ENCODE assay signal across 15 mouse cellular contexts in genomic region chr1:162015247-162015862, GRCm38 (mm10). TPM values are rescaled to one million over a fixed set of nuclear protein-coding genes. Genes with fewer than 3 reads are reported as not detected.
DNase-seq lines count a peak whose midpoint lies in the region; ATAC-seq and TF ChIP-seq lines count a peak whose summit lies in the region.
"Had no signal": no experiment of that assay in that cellular context is flagged by ENCODE, and none has a peak within 500 bp of the region (broad histone marks: within the 10 kb centered on the region; RNA-seq: fewer than 3 reads in every experiment).

No protein-coding gene starts in this region.

- H3K36me3 ChIP-seq in heart, embryonic 15.5 days = no peaks in the 10 kb centered on the region
- no peaks in the 10 kb centered on the region; the same call in 1 of the 2 replicates for H3K36me3 ChIP-seq in heart, adult 2 months (ENCODE audit: control insufficient read depth, insufficient read depth, low read length)
- no peaks in the 10 kb centered on the region for H3K36me3 ChIP-seq in lung, embryonic 15.5 days
- no peaks in the 10 kb centered on the region for H3K36me3 ChIP-seq in embryonic facial prominence, embryonic 12.5 days
- no peaks in the 10 kb centered on the region for H3K36me3 ChIP-seq in limb, embryonic 15.5 days
- H3K36me3 ChIP-seq in midbrain, embryonic 16.5 days (ENCODE audit: control insufficient read depth, insufficient read depth, low read length) = peaks cover 3% of the 10 kb centered on the region; the same call in 1 of the 2 replicates

- H3K4me2 ChIP-seq in heart, embryonic 15.5 days = no peak overlapping the region
- no peak overlapping the region for H3K4me2 ChIP-seq in lung, embryonic 15.5 days
- no peak overlapping the region for H3K4me2 ChIP-seq in embryonic facial prominence, embryonic 12.5 days (replicated peaks)
- no peak overlapping the region for H3K4me2 ChIP-seq in limb, embryonic 15.5 days
- no peak overlapping the region for H3K4me2 ChIP-seq in midbrain, embryonic 16.5 days (ENCODE audit: low read length)

- no peaks in the 10 kb centered on the region for H3K79me2 ChIP-seq in heart, adult 2 months (replicated peaks; ENCODE audit: control insufficient read depth, insufficient read depth, low read length)

- intact Hi-C loops in heart, adult 2 months (cut with DNase I) = no loop called here
- intact Hi-C loops in left cerebral cortex, postnatal 25 days (cut with DNase I) = no loop called here

- TF ChIP-seq POLR2A in heart, adult 2 months (IDR thresholded peaks at IDR 0.05; ENCODE audit: insufficient read depth, low read depth, low read length) = no peak

- no peak overlapping the region for H3K4me3 ChIP-seq in heart, embryonic 15.5 days
- no peak overlapping the region for H3K4me3 ChIP-seq in heart, adult 2 months
- no peak overlapping the region for H3K4me3 ChIP-seq in lung, embryonic 15.5 days
- H3K4me3 ChIP-seq in embryonic facial prominence, embryonic 12.5 days = no peak overlapping the region
- no peak overlapping the region for H3K4me3 ChIP-seq in limb, embryonic 15.5 days
- H3K4me3 ChIP-seq in midbrain, embryonic 16.5 days (ENCODE audit: low read depth, low read length) = no peak overlapping the region

- no peak for TF ChIP-seq EP300 in heart, adult 2 months (IDR thresholded peaks at IDR 0.05; ENCODE audit: insufficient read depth, low read depth, low read length)

- no peaks in the 10 kb centered on the region for H3K9me3 ChIP-seq in heart, embryonic 15.5 days (replicated peaks)
- no peaks in the 10 kb centered on the region for H3K9me3 ChIP-seq in lung, embryonic 15.5 days
- H3K9me3 ChIP-seq in embryonic facial prominence, embryonic 12.5 days = no peaks in the 10 kb centered on the region
- H3K9me3 ChIP-seq in limb, embryonic 15.5 days = no peaks in the 10 kb centered on the region
- H3K9me3 ChIP-seq in midbrain, embryonic 16.5 days (replicated peaks; ENCODE audit: control insufficient read depth, low read length, poor library complexity, severe bottlenecking) = no peaks in the 10 kb centered on the region

- TF ChIP-seq CTCF in heart, adult 2 months (IDR thresholded peaks at IDR 0.05) = no peak

- 54% methylated on average over 8 of the region's 8 CpGs for WGBS in heart, embryonic 15.5 days
- 72% methylated on average over 8 of the region's 8 CpGs for WGBS in heart, adult 2 months
- WGBS in lung, embryonic 15.5 days = 20% methylated on average over 8 of the region's 8 CpGs
- WGBS in embryonic facial prominence, embryonic 12.5 days = 29% methylated on average over 8 of the region's 8 CpGs
- 16% methylated on average over 8 of the region's 8 CpGs for WGBS in limb, embryonic 15.5 days
- WGBS in midbrain, embryonic 16.5 days = 70% methylated on average over 8 of the region's 8 CpGs

- no peaks in the 10 kb centered on the region for H3K27me3 ChIP-seq in heart, embryonic 15.5 days
- no peaks in the 10 kb centered on the region for H3K27me3 ChIP-seq in heart, adult 2 months (ENCODE audit: control insufficient read depth, insufficient read depth, low read length)
- no peaks in the 10 kb centered on the region for H3K27me3 ChIP-seq in lung, embryonic 15.5 days
- H3K27me3 ChIP-seq in embryonic facial prominence, embryonic 12.5 days = no peaks in the 10 kb centered on the region
- no peaks in the 10 kb centered on the region for H3K27me3 ChIP-seq in limb, embryonic 15.5 days
- no peaks in the 10 kb centered on the region for H3K27me3 ChIP-seq in midbrain, embryonic 16.5 days (ENCODE audit: control insufficient read depth, insufficient read depth, low read depth, low read length)

- H3K4me1 ChIP-seq in heart, embryonic 15.5 days (replicated peaks) = peaks cover 29% of the 10 kb centered on the region
- no peaks in the 10 kb centered on the region for H3K4me1 ChIP-seq in heart, adult 2 months (ENCODE audit: control insufficient read depth, insufficient read depth, low read length)
- peaks cover 68% of the 10 kb centered on the region for H3K4me1 ChIP-seq in lung, embryonic 15.5 days
- peaks cover 55% of the 10 kb centered on the region for H3K4me1 ChIP-seq in embryonic facial prominence, embryonic 12.5 days
- H3K4me1 ChIP-seq in limb, embryonic 15.5 days = peaks cover 56% of the 10 kb centered on the region
- H3K4me1 ChIP-seq in midbrain, embryonic 16.5 days (ENCODE audit: control insufficient read depth, insufficient read depth, low read length) = no peaks in the 10 kb centered on the region

- peak overlapping the region; percentile 35; the same call in 1 of the 2 replicates for H3K27ac ChIP-seq in heart, embryonic 15.5 days
- no peak overlapping the region for H3K27ac ChIP-seq in heart, adult 2 months
- H3K27ac ChIP-seq in lung, embryonic 15.5 days = peak overlapping the region; percentile 76
- peak overlapping the region; percentile 98 for H3K27ac ChIP-seq in embryonic facial prominence, embryonic 12.5 days
- peak overlapping the region; percentile 94 for H3K27ac ChIP-seq in limb, embryonic 15.5 days
- no peak overlapping the region for H3K27ac ChIP-seq in midbrain, embryonic 16.5 days (ENCODE audit: low read length)

- no peak for ATAC-seq in heart, embryonic 15.5 days (replicated peaks; ENCODE audit: insufficient number of reproducible peaks, insufficient read depth, low FRiP score, low read depth)
- peak; percentile 35; the same call in 1 of the 2 replicates for ATAC-seq in lung, embryonic 15.5 days (ENCODE audit: borderline replicate concordance, extremely low read depth, low FRiP score, low TSS enrichment)
- no peak for ATAC-seq in embryonic facial prominence, embryonic 12.5 days (ENCODE audit: insufficient number of reproducible peaks, insufficient read depth, low FRiP score, low TSS enrichment)
- ATAC-seq in limb, embryonic 15.5 days (ENCODE audit: insufficient number of reproducible peaks, low FRiP score, low TSS enrichment, low read depth) = peak; percentile 76; the same call in 1 of the 2 replicates
- ATAC-seq in midbrain, embryonic 16.5 days = no peak

- DNase-seq in heart, adult 2 months = no peak
- no peak for DNase-seq in lung, postnatal 36 days
- DNase-seq in left cerebral cortex, postnatal 25 days (ENCODE audit: low spot score in 2 of 2) = no peak
- DNase-seq: adrenal gland, adult 8-10 months; left cerebral cortex, postnatal 4 days; retina, postnatal 1 day; thymus, postnatal 14 days had no signal

- H3K9ac ChIP-seq in heart, embryonic 15.5 days = no peak overlapping the region
- no peak overlapping the region for H3K9ac ChIP-seq in heart, adult 2 months (ENCODE audit: low read depth, low read length)
- no peak overlapping the region for H3K9ac ChIP-seq in lung, embryonic 15.5 days
- H3K9ac ChIP-seq in embryonic facial prominence, embryonic 12.5 days = no peak overlapping the region
- H3K9ac ChIP-seq in limb, embryonic 15.5 days = no peak overlapping the region
- H3K9ac ChIP-seq in midbrain, embryonic 16.5 days (ENCODE audit: low read depth, low read length) = no peak overlapping the region

RNA-seq across cellular contexts. Expression of gene 4930558K02Rik, which starts 35.9 kb away (rescaled TPM):
- polyA plus RNA-seq in heart, embryonic 15.5 days (2015; fragmentation: Nextera tagmentation; extraction: Ambion mirVana) = not detected in 2 replicates
- total RNA-seq in heart, adult 2 months (2021) = not detected
- polyA plus RNA-seq in heart, adult 2 months (2012; rRNA removed) = not detected in 2 replicates
- not detected in 2 replicates for polyA plus RNA-seq in lung, embryonic 15.5 days (2015; fragmentation: Nextera tagmentation; extraction: Ambion mirVana)
- not detected in 2 replicates for polyA plus RNA-seq in embryonic facial prominence, embryonic 12.5 days (2016; fragmentation: Nextera tagmentation; extraction: Ambion mirVana)
- polyA plus RNA-seq in limb, embryonic 15.5 days (2015; fragmentation: Nextera tagmentation; extraction: Ambion mirVana) = not detected in 2 replicates
- total RNA-seq in left cerebral cortex, postnatal 25 days (2021) = not detected
- polyA plus RNA-seq in midbrain, embryonic 16.5 days (2015; fragmentation: Nextera tagmentation; extraction: Ambion mirVana) = 0.19 TPM in 1 of 2 replicates, not detected in the other
- total RNA-seq: adrenal gland, adult 8-10 months; common myeloid progenitor, adult 5-6 weeks; heart, postnatal 25 days; left cerebral cortex, postnatal 4 days had no signal
- polyA plus RNA-seq: spleen, adult 2 months had no signal

RNA-seq across cellular contexts. Expression of gene Pigc, which starts 46.4 kb away (rescaled TPM):
- 25.4 and 29.3 TPM in 2 replicates for polyA plus RNA-seq in heart, embryonic 15.5 days (2015; fragmentation: Nextera tagmentation; extraction: Ambion mirVana)
- 10 to 100 TPM; 11.3 to 11.5 TPM for total RNA-seq in heart, adult 2 months (2021)
- polyA plus RNA-seq in heart, adult 2 months (2012; rRNA removed) = 11.6 and 19.7 TPM in 2 replicates
- polyA plus RNA-seq in lung, embryonic 15.5 days (2015; fragmentation: Nextera tagmentation; extraction: Ambion mirVana) = 35.7 and 36.4 TPM in 2 replicates
- polyA plus RNA-seq in embryonic facial prominence, embryonic 12.5 days (2016; fragmentation: Nextera tagmentation; extraction: Ambion mirVana) = 44.1 and 48.3 TPM in 2 replicates
- polyA plus RNA-seq in limb, embryonic 15.5 days (2015; fragmentation: Nextera tagmentation; extraction: Ambion mirVana) = 48.2 and 51.4 TPM in 2 replicates
- 10 to 100 TPM; 15.4 to 16.6 TPM for total RNA-seq in left cerebral cortex, postnatal 25 days (2021)
- 34.0 and 34.7 TPM in 2 replicates for polyA plus RNA-seq in midbrain, embryonic 16.5 days (2015; fragmentation: Nextera tagmentation; extraction: Ambion mirVana)

Comparison
In these comparisons a context has a peak if more than half of its experiments do, and no peak if none do; other contexts are left out.
1. H3K27ac ChIP-seq: peak in heart, embryonic 15.5 days (single experiment), lung, embryonic 15.5 days (single experiment), embryonic facial prominence, embryonic 12.5 days (single experiment) and limb, embryonic 15.5 days (single experiment); none in heart, adult 2 months (single experiment) and midbrain, embryonic 16.5 days (single experiment).
2. ATAC-seq: peak in lung, embryonic 15.5 days (single experiment) and limb, embryonic 15.5 days (single experiment); none in heart, embryonic 15.5 days (single experiment), embryonic facial prominence, embryonic 12.5 days (single experiment) and midbrain, embryonic 16.5 days (single experiment).